Mouse (Mus musculus) forebrain, embryonic 15.5 days (tissue): Measurements from ENCODE around the gene Dcdc2c. TPM values are rescaled to one million over a fixed set of nuclear protein-coding genes. Genes with fewer than 3 reads are reported as not detected.

Source experiments
- ATAC-seq: fragments of 200-750 bp; cut with Nextera tagmentation; replicated peaks from 2 replicates; pipeline ENCODE4 v1.8.0; 2017; ENCODE audit warnings: mild to moderate bottlenecking, moderate TSS enrichment, moderate library complexity
- H3K27ac ChIP-seq: fragments of 300-500 bp; sonication (generic); replicated peaks from 2 replicates; pipeline ENCODE4 v1.5.1; 2015; ENCODE audit warnings: mild to moderate bottlenecking, inconsistent platforms
- H3K27me3 ChIP-seq: fragments of 300-500 bp; sonication (generic); 2 replicates; pipeline ENCODE4 v1.6.1; 2015; ENCODE audit warnings: inconsistent platforms
- H3K36me3 ChIP-seq: fragments of 300-500 bp; sonication (generic); 2 replicates; pipeline ENCODE4 v1.6.1; 2015; ENCODE audit warnings: mild to moderate bottlenecking, inconsistent platforms
- H3K4me1 ChIP-seq: fragments of 300-500 bp; sonication (generic); 2 replicates; pipeline ENCODE4 v1.6.1; 2015; ENCODE audit warnings: inconsistent platforms
- H3K4me2 ChIP-seq: fragments of 300-500 bp; sonication (generic); replicated peaks from 2 replicates; pipeline ENCODE4 v1.6.1; 2015; ENCODE audit warnings: mild to moderate bottlenecking, inconsistent platforms
- H3K4me3 ChIP-seq: fragments of 300-500 bp; sonication (generic); 2 replicates; pipeline ENCODE4 v1.5.1; 2015; ENCODE audit warnings: mild to moderate bottlenecking, inconsistent platforms
- H3K9ac ChIP-seq: fragments of 300-500 bp; sonication (generic); replicated peaks from 2 replicates; pipeline ENCODE4 v1.6.1; 2015; ENCODE audit warnings: mild to moderate bottlenecking, inconsistent platforms
- H3K9me3 ChIP-seq: fragments of 300-500 bp; sonication (generic); 2 replicates; pipeline ENCODE4 v1.6.1; 2016; ENCODE audit warnings: inconsistent platforms
- WGBS: fragments of 180-500 bp; shearing (Covaris S2); methylation state at CpG from one replicate; pipeline ENCODE4 v1.1.7; 2015; ENCODE audit warnings: mixed read lengths; 5-methylcytosine and 5-hydroxymethylcytosine counted together
- polyA plus RNA-seq: library from polyadenylated mRNA; unstranded; fragments of >200 nt; fragmentation: Nextera tagmentation; extraction: Ambion mirVana; gene quantifications from 2 replicates; pipeline ENCODE4 v1.2.1, GENCODE M21; 2015

Gene Dcdc2c
- polyA plus RNA-seq, 1 experiment from 2014 or later: 0.15 TPM

- no peaks in the 10 kb centered on the region for H3K9me3 ChIP-seq
- peak; percentile 53; the same call in 1 of the 2 replicates for ATAC-seq
- no peaks in the 10 kb centered on the region for H3K36me3 ChIP-seq
- H3K4me2 ChIP-seq: no peak overlapping the region
- no peak overlapping the region for H3K9ac ChIP-seq
- 78% methylated on average over 3 of the region's 3 CpGs for WGBS
- peak overlapping the region; percentile 8; the same call in 1 of the 2 replicates for H3K27ac ChIP-seq
- H3K4me3 ChIP-seq: no peak overlapping the region
- H3K27me3 ChIP-seq: no peaks in the 10 kb centered on the region
- H3K4me1 ChIP-seq: peaks cover 5% of the 10 kb centered on the region
These were observed 119.5 kb downstream of the Dcdc2c start for GRCm38 (mm10) chr12:28432729-28433067.

GRCm38 (mm10) chr12:28431832-28432728 lies 120.1 kb downstream of the Dcdc2c start:
- peak; percentile 92 for ATAC-seq
- Histone ChIP-seq H3K4me2 (peak overlapping the region; percentile 58), H3K4me3 (peak overlapping the region; percentile 44), H3K9me3 (no peaks in the 10 kb centered on the region), H3K36me3 (no peaks in the 10 kb centered on the region), H3K27me3 (no peaks in the 10 kb centered on the region), H3K9ac (peak overlapping the region; percentile 58), H3K4me1 (peaks cover 5% of the 10 kb centered on the region), H3K27ac (peak overlapping the region; percentile 95)
- WGBS: 4% methylated on average over 19 of the region's 19 CpGs

GRCm38 (mm10) chr12:28429856-28430255 lies 122.3 kb downstream of the Dcdc2c start:
- WGBS: 85% methylated on average over 5 of the region's 5 CpGs

GRCm38 (mm10) chr12:28416957-28417356 lies 135.2 kb downstream of the Dcdc2c start:
- WGBS: 77% methylated on average over 4 of the region's 4 CpGs
- H3K4me2 ChIP-seq: no peak overlapping the region
- H3K27me3 ChIP-seq: no peaks in the 10 kb centered on the region
- no peak overlapping the region for H3K4me3 ChIP-seq
- H3K4me1 ChIP-seq: no peaks in the 10 kb centered on the region
- no peak overlapping the region for H3K27ac ChIP-seq
- no peak for ATAC-seq
- no peaks in the 10 kb centered on the region for H3K36me3 ChIP-seq
- H3K9me3 ChIP-seq: no peaks in the 10 kb centered on the region
- no peak overlapping the region for H3K9ac ChIP-seq

More at GRCm38 (mm10) chr12:28429856-28430255, 122.3 kb downstream of the Dcdc2c start:
- Histone ChIP-seq H3K4me1 (peaks cover 5% of the 10 kb centered on the region), H3K27ac (no peak overlapping the region), H3K4me3 (no peak overlapping the region), H3K27me3 (no peaks in the 10 kb centered on the region), H3K9ac (no peak overlapping the region), H3K36me3 (no peaks in the 10 kb centered on the region), H3K4me2 (no peak overlapping the region), H3K9me3 (no peaks in the 10 kb centered on the region)
- ATAC-seq: no peak

GRCm38 (mm10) chr12:28407656-28408405 lies 144.4 kb downstream of the Dcdc2c start:
- WGBS: 94% methylated on average over 10 of the region's 10 CpGs
- no peaks in the 10 kb centered on the region for H3K4me1 ChIP-seq
- no peak overlapping the region for H3K27ac ChIP-seq
- no peak for ATAC-seq
- no peaks in the 10 kb centered on the region for H3K36me3 ChIP-seq
- no peak overlapping the region for H3K4me2 ChIP-seq
- no peak overlapping the region for H3K9ac ChIP-seq
- H3K27me3 ChIP-seq: no peaks in the 10 kb centered on the region
- H3K4me3 ChIP-seq: no peak overlapping the region
- peaks cover 3% of the 10 kb centered on the region; the same call in 1 of the 2 replicates for H3K9me3 ChIP-seq

- H3K4me1 ChIP-seq: peaks cover 8% of the 10 kb centered on the region
- H3K27me3 ChIP-seq: no peaks in the 10 kb centered on the region
- no peak overlapping the region for H3K27ac ChIP-seq
- no peak overlapping the region for H3K4me3 ChIP-seq
- no peak overlapping the region for H3K4me2 ChIP-seq
- no peak overlapping the region for H3K9ac ChIP-seq
- no peaks in the 10 kb centered on the region for H3K36me3 ChIP-seq
- ATAC-seq: no peak
- 43% methylated on average over 4 of the region's 4 CpGs for WGBS
- no peaks in the 10 kb centered on the region for H3K9me3 ChIP-seq
These were observed 149.9 kb downstream of the Dcdc2c start for GRCm38 (mm10) chr12:28402256-28402655.

- Histone ChIP-seq H3K9ac (no peak overlapping the region), H3K27me3 (no peaks in the 10 kb centered on the region), H3K4me1 (peaks cover 8% of the 10 kb centered on the region), H3K4me2 (no peak overlapping the region), H3K4me3 (no peak overlapping the region), H3K36me3 (no peaks in the 10 kb centered on the region), H3K9me3 (no peaks in the 10 kb centered on the region), H3K27ac (no peak overlapping the region)
- no peak for ATAC-seq
- WGBS: 41% methylated on average over 5 of the region's 5 CpGs
These were observed 150.8 kb downstream of the Dcdc2c start for GRCm38 (mm10) chr12:28401372-28401771.

GRCm38 (mm10) chr12:28392129-28392528 lies 160.1 kb downstream of the Dcdc2c start:
- Histone ChIP-seq H3K9ac (no peak overlapping the region), H3K27ac (no peak overlapping the region), H3K36me3 (no peaks in the 10 kb centered on the region), H3K4me1 (peaks cover 5% of the 10 kb centered on the region; the same call in 1 of the 2 replicates), H3K9me3 (peaks cover 7% of the 10 kb centered on the region; the same call in 1 of the 2 replicates), H3K4me2 (no peak overlapping the region), H3K27me3 (no peaks in the 10 kb centered on the region), H3K4me3 (no peak overlapping the region)
- 4% methylated on average over 6 of the region's 6 CpGs for WGBS
- no peak; the same call in 1 of the 2 replicates for ATAC-seq

Other genes with a start within 250 kb of the Dcdc2c start
- 0.11 TPM in 1 of 2 replicates, not detected in the other for gene Allc, start 30.1 kb upstream of the Dcdc2c start, polyA plus RNA-seq
- 0.52 and 0.73 TPM in 2 replicates for gene Colec11, start 71.0 kb upstream of the Dcdc2c start, polyA plus RNA-seq
- 531 and 541 TPM in 2 replicates for gene Rps7, start 83.6 kb upstream of the Dcdc2c start, polyA plus RNA-seq
- gene Rnaseh1, start 97.2 kb upstream of the Dcdc2c start, polyA plus RNA-seq: 29.8 and 31.0 TPM in 2 replicates
- 39.8 and 41.7 TPM in 2 replicates for gene Adi1, start 122.8 kb upstream of the Dcdc2c start, polyA plus RNA-seq
- 43.7 and 45.0 TPM in 2 replicates for gene Trappc12, start 198.1 kb upstream of the Dcdc2c start, polyA plus RNA-seq
- 75.2 and 76.8 TPM in 2 replicates for gene Eipr1, start 199.4 kb upstream of the Dcdc2c start, polyA plus RNA-seq